Mouse (Mus musculus) CD4-positive, CD25-positive, alpha-beta regulatory T cell, adult 2 months (primary cell): ENCODE results near the gene Ly86.

Source experiments
- DNase-seq: peaks from one replicate; pipeline ENCODE4 v3.0.0-alpha.2; 2012; ENCODE audit warnings: low read depth, low spot score

The Ly86 gene

GRCm38 (mm10) chr13:37344909-37345772, at the start of gene Ly86:
Gene Ly86, plus strand, starts transcription at chr13:37345208.
- no peak for DNase-seq

GRCm38 (mm10) chr13:37297886-37298285, 47.1 kb upstream of the Ly86 start:
- DNase-seq, result no peak

GRCm38 (mm10) chr13:37298856-37299255, 46.2 kb upstream of the Ly86 start:
- no peak for DNase-seq

- no peak for DNase-seq
Observed at GRCm38 (mm10) chr13:37302877-37303276, 42.1 kb upstream of the Ly86 start.

GRCm38 (mm10) chr13:37308006-37308405, 37.0 kb upstream of the Ly86 start:
- DNase-seq, result peak; percentile 36

- no peak for DNase-seq
Observed at GRCm38 (mm10) chr13:37309296-37309695, 35.7 kb upstream of the Ly86 start.

- DNase-seq, result peak; percentile 25
Observed at GRCm38 (mm10) chr13:37310331-37310730, 34.7 kb upstream of the Ly86 start.

- no peak for DNase-seq
Observed at GRCm38 (mm10) chr13:37311555-37312221, 33.3 kb upstream of the Ly86 start.

- DNase-seq, result peak; percentile 92
Observed at GRCm38 (mm10) chr13:37312222-37312928, 32.6 kb upstream of the Ly86 start.

- DNase-seq, result no peak
Observed at GRCm38 (mm10) chr13:37312951-37313350, 32.1 kb upstream of the Ly86 start.

- DNase-seq, result peak; percentile 87
Observed at GRCm38 (mm10) chr13:37325504-37325903, 19.5 kb upstream of the Ly86 start.

- DNase-seq, result no peak
Observed at GRCm38 (mm10) chr13:37329747-37330146, 15.3 kb upstream of the Ly86 start.

GRCm38 (mm10) chr13:37330971-37331370, 14.0 kb upstream of the Ly86 start:
- no peak for DNase-seq

GRCm38 (mm10) chr13:37332779-37333543, 12.0 kb upstream of the Ly86 start:
- DNase-seq, result no peak

GRCm38 (mm10) chr13:37333544-37333870, 11.5 kb upstream of the Ly86 start:
- DNase-seq, result no peak

- no peak for DNase-seq
Observed at GRCm38 (mm10) chr13:37337269-37337668, 7.7 kb upstream of the Ly86 start.

GRCm38 (mm10) chr13:37337871-37338270, 7.1 kb upstream of the Ly86 start:
- DNase-seq, result no peak

- DNase-seq, result no peak
Observed at GRCm38 (mm10) chr13:37342804-37343203, 2.2 kb upstream of the Ly86 start.

GRCm38 (mm10) chr13:37345823-37346222, 815 bp downstream of the Ly86 start:
- DNase-seq, result no peak

GRCm38 (mm10) chr13:37347871-37348595, 3.0 kb downstream of the Ly86 start:
- DNase-seq, result no peak

GRCm38 (mm10) chr13:37349051-37349450, 4.0 kb downstream of the Ly86 start:
- no peak for DNase-seq
